Mouse (Mus musculus): ENCODE results near the gene Itpr3. TPM values are rescaled to one million over a fixed set of nuclear protein-coding genes. Genes with fewer than 3 reads are reported as not detected.

The Itpr3 gene
- total RNA-seq, 1 experiment from 2014 or later = 13.2 TPM

DNA sequence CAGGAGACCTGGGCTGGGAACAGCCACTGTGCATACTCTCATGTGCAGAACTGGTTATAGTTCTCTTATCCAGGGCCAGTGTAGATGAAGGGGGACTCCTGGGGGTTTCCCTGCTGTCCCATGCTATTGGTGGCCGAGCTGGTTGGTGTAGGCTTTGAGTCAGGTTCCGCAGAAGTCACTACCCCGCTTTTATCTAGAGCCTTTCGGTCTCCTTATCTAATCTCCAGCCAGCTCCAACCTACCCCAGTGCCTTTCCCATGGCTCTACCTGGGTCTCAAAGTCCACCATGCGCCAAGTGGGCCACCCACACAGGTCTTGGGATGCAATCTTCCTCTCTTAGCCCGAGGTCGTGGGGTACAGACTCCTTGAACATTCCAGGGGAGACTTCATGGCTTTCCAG, 9.0 kb downstream of the Itpr3 start:
- no peak for ATAC-seq (replicated peaks; ENCODE audit: low read depth, poor library complexity, severe bottlenecking)

DNA sequence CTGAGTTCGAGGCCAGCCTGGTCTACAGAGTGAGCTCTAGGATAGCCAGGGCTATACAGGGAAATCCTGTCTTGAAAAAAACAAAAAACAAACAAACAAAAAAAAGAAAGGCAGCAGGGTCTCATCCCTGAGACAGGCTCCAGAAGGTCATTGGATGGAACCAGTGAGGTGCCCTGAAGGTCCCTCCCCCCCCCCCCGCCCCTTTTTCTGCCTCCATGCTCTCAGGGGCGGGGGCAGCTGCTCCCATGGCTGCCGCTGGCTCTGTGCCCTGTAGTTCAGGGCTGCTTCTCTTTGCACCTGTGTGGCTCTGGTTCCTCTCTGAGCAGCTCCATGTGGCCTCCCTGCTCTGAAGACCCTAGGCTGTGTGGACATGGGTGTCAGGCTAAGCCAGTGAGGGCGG, 12.0 kb downstream of the Itpr3 start:
- no peak for ATAC-seq (replicated peaks; ENCODE audit: low read depth, poor library complexity, severe bottlenecking)

DNA sequence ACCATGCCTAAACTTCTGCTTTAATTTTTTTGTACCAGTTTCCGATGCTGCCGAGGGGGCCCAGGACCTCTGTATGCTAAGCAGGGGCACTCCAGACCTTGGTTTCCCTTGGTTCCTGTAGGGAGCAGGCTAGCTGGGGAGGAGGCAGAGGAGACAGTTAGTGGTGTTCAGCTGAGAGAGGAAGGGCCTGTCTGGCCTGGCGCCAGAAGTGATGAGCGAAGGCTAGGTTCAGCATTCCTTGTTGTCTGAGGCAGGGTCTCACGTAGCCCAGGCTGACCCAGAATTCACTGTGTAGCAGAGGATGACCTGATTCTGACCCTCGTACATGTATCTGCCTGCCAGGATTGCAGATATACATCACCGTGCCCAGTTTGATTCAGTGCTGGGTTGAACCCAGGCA, 13.8 kb downstream of the Itpr3 start:
- ATAC-seq (replicated peaks; ENCODE audit: low read depth, poor library complexity, severe bottlenecking) = no peak

DNA sequence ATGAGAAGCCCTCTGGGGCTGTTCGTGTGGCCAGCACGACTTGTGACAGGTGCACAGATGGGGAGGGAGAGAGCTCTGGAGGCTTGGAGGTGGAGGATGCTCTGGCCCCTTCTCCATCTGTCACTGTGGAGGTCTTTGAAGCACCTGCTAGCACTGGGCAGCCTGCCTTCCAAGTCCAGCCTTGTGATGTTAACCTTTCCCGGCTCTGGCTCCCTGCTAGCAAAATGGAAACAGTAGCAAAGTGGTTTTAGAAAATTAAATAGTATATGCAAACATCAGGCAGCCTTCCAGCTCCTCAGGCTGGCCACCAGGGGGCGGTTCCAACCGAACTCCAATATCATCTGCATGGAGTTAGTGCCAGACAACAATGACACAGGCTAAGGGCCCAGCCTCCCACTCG, 14.5 kb downstream of the Itpr3 start:
- peak; percentile 72 for ATAC-seq (replicated peaks; ENCODE audit: low read depth, poor library complexity, severe bottlenecking)

DNA sequence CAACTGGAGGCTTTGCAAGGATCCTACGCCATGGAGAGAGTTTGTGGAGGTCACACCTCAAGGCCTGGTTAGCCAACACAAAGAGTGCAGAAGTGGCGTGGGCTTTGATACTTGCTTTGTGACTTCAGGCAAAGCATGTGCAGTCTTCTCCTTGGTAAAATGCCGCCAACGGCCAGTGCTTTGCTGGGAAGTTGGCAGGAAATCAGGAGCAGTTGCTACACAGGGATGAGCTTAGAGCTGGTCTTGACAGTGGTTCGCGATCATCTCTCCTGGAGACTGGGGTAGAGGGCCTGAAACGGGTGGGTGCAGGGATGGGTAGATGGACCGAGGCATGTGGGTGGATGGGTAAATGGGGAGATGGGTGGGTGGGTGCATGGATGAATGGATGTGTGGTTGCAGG, 15.3 kb downstream of the Itpr3 start:
- no peak for ATAC-seq (replicated peaks; ENCODE audit: low read depth, poor library complexity, severe bottlenecking)

DNA sequence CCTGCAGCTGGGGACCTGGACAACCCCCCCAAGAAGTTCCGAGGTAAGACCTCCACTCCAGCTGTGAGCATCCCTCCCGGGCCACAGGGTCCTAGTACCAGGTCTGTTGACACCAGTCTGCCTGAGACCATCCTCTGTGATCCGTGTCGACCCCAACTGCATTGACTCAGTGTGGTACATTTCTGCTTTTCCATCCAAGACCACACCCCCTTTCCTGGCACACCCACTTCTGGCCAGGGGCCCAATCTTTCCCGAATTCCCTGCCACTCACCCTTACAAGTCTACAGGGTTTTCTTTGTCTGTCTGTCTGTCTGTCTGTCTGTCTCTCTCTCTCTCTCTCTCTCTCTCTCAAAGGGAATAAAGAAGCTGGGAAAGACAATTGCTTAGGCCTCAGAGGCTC, 16.0 kb downstream of the Itpr3 start:
- no peak for ATAC-seq (replicated peaks; ENCODE audit: low read depth, poor library complexity, severe bottlenecking)

DNA sequence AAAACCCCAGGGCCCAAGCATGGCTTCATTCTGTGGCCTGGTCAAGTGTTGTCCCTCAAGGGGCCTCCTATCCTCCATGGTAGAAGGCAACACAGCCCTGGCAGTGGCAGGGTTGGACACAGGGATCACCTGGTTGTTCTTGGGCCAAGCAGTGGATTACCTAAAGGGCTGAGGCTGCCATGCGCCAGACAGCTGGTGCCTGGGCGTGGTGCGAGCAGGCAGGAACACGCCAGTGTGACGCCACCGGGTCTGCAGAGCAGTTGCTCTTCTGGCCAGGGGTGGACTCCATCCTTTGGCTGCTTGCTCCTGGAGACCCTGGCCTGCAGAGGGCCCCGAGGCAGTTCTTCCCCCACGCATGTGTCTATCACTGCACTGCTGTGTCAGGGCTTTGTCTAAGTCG, 16.7 kb downstream of the Itpr3 start:
- no peak for ATAC-seq (replicated peaks; ENCODE audit: low read depth, poor library complexity, severe bottlenecking)

DNA sequence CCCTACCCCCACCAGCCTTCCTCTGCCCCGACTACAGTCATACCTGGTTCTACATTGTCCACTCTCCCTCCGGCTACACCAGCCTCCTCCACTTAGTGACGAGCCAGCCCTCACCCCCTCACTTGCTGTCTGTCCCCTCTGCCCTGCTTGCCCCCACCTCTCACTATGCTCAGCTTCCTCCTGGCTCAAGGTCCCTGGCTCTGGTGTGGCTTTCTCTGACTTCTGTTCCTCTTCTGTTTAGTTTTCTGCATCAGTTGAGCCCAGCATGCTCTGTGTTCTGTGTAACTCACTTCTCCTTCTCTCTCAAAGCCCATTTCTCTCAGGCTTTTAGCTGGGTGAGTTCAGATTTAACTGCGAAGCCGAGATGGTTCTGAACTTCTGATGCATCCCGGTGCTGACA, 17.1 kb downstream of the Itpr3 start:
- peak; percentile 59 for ATAC-seq (replicated peaks; ENCODE audit: low read depth, poor library complexity, severe bottlenecking)

DNA sequence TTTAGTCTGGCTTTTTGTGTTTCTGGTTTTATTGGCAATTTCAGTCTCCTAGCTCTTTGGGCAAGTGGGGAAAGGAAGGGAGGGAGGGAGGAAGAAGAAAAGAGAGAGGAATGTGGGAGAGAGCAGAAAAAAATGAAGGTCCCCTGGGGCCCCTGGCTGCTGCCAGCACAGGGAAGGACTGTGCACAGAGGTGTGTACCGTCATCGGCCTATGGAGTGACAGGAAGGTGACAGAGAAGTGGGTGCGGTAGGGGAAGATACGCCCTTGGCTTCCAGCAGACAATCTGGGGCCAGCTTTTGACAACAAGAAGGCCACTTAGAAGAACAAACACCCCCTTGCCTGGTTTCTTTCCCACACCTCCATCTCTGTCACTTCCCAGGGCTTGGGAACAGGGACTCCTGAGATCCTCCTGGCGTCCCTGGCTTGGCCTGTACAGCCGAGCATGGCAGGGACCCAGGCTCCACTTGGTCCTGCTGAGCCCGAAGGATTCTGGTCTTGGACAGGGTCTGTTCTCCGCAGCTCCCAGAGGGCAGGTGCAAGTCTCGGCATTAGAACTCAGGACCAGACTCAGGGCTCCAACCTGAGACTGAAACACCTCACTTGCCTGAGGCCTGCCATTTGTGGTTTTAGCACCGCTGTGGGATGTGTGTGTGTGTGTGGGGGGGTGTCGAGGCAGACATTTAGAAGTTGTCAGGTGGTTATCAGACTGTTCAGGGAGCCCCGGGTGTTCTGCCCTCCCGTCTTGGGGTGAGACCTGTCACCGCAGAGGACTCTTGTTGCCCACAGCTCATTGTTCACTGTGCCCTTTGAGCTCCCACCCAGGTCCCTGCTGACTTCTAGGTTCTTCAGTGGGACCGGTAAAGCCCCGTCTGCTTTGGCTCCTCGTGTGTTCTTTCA, 18.0 kb downstream of the Itpr3 start:
- no peak for ATAC-seq (replicated peaks; ENCODE audit: low read depth, poor library complexity, severe bottlenecking)

DNA sequence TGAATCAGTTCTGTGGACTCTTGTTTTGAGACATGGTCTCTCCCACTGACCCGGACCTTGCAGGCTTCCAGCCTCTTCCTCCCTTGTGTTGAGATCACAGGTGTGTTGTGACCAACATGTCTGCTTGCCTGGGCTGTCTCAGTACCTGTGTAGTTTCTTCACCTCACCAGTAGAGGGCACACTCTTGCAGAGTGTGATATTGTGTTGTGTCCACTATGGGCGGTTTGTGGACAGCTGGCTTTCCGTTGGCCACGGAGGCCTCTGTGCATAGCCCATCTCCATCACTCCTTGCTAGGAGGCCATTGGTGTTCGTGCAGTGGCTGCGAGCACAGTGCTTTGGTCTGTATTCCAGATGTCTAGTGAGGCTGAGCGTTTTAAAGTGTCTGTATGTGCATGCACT, 20.0 kb downstream of the Itpr3 start:
- no peak for ATAC-seq (replicated peaks; ENCODE audit: low read depth, poor library complexity, severe bottlenecking)

DNA sequence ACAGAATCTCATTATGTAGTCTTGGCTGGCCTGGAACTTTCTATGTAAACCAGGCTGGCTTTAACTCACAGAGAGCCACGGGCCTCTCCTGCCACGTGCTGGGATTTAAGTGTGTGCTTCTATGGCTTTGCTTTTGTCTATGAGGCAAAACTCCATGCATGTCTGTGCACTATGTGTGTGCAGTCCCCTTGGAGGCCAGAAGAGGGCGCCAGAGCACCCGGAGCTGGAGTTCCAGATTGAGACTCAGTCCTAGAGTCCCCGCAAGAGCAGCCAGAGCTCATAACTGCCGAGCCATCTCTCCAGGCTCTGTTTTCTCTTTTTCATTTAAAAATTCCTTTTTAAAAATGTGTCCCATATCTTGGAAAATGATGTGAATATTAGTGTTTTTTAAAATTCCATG, 20.8 kb downstream of the Itpr3 start:
- no peak for ATAC-seq (replicated peaks; ENCODE audit: low read depth, poor library complexity, severe bottlenecking)

DNA sequence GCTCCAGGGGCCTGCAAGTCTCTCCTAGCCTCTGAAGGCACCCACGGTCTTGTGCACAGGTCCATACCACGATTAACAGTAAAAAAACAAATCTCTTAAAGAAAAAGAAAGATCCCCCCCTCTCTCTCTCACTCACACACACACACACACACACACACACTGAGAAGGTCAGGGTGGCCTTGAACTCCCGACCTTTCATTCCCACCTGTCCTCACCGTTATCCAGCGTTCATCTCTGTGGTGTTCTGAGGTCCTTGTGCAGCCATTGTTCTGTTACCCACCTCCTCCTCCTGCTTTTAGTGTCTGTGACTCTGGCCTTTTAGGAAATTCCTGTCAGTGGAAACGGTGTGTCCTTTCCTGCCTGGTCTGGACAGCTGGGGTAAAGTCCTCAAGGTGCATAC, 21.4 kb downstream of the Itpr3 start:
- ATAC-seq (replicated peaks; ENCODE audit: low read depth, poor library complexity, severe bottlenecking) = no peak

DNA sequence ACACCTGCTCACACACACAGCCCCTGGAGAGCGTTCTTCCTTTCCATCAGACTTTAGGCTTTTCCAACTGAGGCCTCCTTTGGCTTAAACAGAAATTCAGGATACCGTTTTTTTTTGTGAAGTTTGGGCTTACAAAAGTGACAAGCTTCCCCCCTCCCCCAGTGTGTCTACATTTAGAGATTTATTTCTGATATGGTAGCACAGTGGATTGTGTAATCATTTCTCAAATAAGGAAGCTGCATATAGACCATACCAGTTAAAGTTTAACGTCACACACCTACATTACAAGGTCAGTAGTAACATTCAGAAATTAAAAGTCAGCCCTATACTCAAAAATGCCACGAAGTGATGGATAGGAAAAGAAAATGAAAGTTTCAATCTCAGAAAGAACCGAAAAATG, 24.8 kb downstream of the Itpr3 start:
- ATAC-seq (replicated peaks; ENCODE audit: low read depth, poor library complexity, severe bottlenecking) = 0 out of 2 replicates have a peak, but pooled peaks have one; percentile 36

DNA sequence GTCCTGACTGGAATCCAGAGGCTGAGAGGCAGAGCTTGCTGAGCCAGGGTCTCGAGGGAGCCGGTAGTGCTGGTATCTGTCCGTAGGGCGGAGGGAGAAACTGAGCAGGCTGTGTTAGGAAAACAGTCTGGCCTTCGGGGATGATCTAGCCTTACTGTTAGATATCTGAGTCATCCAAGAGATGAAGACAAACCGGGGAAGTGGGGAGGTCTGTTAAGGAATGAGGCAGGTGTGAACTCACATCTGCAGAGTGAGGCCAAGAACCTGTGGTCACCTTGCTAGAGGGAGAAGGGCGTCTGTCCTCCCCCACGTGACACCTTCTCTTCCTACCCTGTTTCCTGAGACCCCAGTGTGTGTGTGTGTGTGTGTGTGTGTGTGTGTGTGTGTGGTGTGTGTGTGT, 25.7 kb downstream of the Itpr3 start:
- no peak for ATAC-seq (replicated peaks; ENCODE audit: low read depth, poor library complexity, severe bottlenecking)

DNA sequence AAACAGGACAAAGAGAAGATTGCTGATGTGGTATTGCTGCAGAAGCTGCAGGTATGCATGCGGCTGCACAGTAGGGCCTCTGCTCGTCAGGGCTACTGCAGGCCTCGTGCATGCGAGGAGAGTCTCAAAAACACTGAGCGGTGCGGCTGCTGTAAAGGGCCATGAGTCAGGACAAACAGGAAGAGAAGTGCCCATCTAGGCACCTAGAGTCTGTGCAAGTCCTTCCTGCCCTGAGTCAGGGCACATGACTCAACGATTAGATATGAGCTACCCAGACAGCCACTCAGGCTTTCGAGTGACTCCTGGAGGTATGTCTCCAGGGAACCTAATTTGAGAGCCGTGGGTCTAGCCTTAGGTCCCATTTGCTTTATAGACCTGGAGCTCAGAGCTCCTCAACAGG, 26.5 kb downstream of the Itpr3 start:
- peak; percentile 46 for ATAC-seq (replicated peaks; ENCODE audit: low read depth, poor library complexity, severe bottlenecking)

DNA sequence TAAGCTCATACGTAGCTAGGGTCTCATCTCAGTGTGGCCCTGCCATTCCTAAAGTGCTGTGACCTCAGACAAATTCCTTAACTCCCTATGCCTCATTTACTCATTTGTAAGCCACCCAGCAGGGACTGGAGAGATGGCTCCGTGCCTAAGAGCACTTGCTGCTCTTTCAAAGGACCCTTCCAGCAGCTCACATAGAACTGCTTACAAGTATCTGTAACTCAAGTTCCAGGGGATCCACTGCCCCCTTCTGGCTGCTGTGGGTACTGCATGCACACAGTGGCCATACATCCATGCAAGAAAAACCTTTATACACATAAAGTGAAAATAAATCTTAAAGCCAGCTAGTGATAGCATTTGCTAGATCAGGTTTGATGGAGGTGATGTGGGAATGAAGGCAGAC, 28.6 kb downstream of the Itpr3 start:
- no peak for ATAC-seq (replicated peaks; ENCODE audit: low read depth, poor library complexity, severe bottlenecking)

DNA sequence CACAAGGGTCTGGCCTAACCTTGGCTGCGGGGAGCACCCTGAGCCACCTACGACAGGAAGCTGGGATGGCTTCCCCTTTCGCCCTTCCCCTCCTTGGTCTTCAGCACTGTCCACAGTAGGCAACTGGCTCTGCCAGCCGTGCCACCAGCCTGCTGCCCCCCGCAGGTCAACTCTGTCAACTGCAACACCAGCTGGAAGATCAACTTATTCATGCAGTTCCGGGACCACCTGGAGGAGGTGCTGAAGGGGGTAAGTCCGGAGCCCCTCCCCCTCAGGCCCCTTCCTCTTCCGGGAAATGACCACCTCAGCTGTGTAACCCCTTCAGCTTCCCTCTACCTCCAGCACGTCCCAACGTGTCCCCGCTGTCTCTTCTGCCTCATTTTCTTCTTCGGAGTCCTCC, 30.3 kb downstream of the Itpr3 start:
- ATAC-seq (replicated peaks; ENCODE audit: low read depth, poor library complexity, severe bottlenecking) = peak; percentile 34

DNA sequence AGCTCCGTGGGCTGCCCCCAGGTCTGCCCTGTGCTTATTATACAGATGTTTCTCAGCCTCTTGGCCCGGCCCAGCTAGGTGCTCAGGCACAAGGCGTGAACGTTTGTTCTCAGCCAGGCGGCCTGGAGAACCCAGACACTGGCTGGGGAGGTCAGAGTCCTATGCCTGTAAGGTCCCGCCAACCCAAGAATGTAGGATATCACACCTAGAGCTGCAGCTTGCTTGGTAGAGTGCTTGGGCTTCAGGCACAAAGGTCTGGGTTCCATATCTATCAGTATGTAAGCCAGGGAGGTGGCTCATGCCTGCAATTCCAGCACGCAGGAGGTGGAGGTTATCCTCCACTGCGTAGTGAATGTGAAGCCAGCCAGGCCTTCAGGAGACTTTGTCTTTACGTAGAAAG, 33.0 kb downstream of the Itpr3 start:
- no peak for ATAC-seq (replicated peaks; ENCODE audit: low read depth, poor library complexity, severe bottlenecking)

DNA sequence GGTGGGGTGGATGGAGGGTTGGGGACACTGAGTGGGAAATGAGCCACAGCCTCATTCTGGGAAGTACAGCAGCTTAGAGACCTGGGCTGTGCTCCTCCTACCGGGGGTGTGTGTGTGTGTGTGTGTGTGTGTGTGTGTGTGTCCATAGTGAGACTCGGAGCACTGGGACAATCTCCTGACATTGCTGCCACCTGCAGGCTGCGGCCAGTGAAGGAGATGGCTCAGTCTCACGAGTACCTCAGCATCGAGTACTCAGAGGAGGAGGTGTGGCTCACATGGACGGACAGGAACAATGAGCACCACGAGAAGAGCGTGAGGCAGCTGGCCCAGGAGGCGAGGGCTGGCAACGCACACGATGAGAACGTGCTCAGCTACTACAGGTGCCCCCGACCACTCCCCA, 38.6 kb downstream of the Itpr3 start:
- no peak for ATAC-seq (replicated peaks; ENCODE audit: low read depth, poor library complexity, severe bottlenecking)

DNA sequence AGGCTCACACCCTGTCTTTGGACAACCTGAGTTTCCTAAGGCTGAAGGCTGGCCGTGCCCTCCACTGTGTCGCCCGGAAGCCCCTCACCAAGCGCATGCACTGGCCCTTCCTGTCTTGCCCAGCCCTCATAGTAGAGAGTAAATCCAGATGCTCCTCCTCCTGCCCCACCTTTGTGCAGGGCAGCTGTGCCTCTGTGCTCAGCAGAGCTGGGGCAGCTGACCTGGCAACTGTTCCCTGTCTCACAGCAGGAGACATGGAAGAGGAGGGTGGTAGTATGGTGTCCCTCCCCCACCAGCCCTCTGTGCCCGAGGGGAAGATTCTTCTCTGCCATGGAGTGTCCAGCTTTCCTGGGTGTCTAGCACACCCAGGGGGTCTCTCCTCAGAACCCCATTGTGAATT, 44.6 kb downstream of the Itpr3 start:
- ATAC-seq (replicated peaks; ENCODE audit: low read depth, poor library complexity, severe bottlenecking) = no peak

DNA sequence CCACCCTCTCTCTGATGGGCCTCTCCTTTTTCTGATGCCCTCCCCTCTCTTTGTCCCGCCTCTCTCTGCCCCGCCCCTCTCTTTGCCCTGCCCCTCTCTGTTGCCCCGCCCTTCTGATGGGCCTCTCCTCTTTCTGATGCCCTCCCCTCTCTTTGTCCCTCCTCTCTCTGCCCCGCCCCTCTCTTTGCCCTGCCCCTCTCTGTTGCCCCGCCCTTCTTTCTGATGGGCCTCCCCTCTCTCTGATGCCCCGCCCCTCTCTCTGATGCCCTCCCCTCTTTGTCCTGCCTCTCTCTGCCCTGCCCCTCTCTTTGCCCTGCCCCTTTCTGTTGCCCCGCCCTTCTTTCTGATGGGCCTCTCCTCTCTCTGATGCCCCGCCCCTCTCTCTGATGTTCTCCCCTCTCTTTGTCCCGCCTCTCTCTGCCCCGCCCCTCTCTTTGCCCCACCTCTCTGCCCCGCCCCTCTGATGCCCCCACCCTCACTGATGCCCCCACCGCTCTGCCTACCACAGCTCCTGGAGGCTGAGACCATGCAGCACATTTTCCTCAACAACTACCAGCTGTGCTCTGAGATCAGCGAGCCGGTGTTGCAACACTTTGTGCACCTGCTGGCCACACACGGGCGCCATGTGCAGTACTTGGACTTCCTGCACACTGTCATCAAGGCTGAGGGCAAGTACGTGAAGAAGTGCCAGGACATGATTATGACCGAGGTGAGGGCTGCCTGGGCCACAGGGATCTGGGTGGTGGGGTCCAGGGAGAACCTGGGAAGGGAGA, 48.8 kb downstream of the Itpr3 start:
- peak; percentile 7; the same call in 1 of the 2 replicates for ATAC-seq (replicated peaks; ENCODE audit: low read depth, poor library complexity, severe bottlenecking)
